Mouse (Mus musculus): ENCODE results near the gene Mmp11.

DNA sequence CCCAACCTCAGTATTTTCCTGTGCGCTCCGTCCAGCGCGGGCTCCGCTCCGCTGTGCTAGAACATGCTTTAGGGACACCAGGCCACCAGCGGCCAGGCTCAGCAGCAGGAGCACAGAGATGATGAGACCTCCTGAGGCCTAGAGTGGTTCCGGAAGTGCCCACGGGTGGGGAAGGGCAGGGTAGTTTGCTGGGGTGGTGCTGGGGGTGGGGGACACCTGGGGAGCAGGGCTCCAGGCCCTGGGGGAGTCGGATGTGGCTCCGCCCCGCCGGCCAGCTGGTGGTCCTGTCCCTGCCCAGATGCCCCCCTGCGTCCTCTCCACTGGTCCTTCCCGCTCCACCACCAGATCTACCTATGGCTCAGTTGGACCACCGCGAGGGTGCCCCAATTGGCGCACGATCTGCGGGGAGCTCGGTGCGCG is 14.5 kb upstream of the Mmp11 start:
- TF ChIP-seq CTCF (IDR thresholded peaks at IDR 0.05; ENCODE audit: low read depth, low read length): no peak
- no peak for TF ChIP-seq POLR2A (IDR thresholded peaks at IDR 0.05; ENCODE audit: borderline replicate concordance, low read depth, low read length)

Measured in bone marrow macrophage, adult 2 months (primary cell).